9 mouse cellular contexts compared by ENCODE assay signal in the genomic region with DNA sequence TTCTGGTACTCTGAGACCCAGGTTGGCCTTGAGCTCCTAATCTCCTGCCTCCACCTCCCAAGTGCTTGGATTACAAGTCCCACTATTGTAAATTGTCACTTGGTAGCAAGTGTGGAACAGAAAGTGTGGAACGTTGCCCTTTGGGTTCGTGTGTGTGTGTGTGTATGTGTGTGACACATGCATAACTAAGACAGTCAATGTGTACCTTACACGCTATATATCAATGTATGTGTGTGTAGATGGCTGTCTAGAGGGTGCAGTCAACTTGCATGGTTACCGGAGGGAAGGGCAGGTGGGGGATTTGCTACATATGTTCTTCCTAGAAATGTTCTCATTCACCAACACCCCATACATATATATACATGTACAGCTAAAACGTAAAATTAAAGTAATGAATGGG. TPM values are rescaled to one million over a fixed set of nuclear protein-coding genes. Genes with fewer than 3 reads are reported as not detected.
A peak's percentile ranks its signal among the peaks of the same experiment; 100 is the strongest.
DNase-seq lines count a peak whose midpoint lies in the region; ATAC-seq and TF ChIP-seq lines count a peak whose summit lies in the region.
"Had no signal": no experiment of that assay in that cellular context is flagged by ENCODE, and none has a peak within 500 bp of the region (broad histone marks: within the 10 kb centered on the region; RNA-seq: fewer than 3 reads in every experiment).

No protein-coding gene starts in this region.

- no peak for DNase-seq in kidney, adult 9 months
- no peak for DNase-seq in embryonic facial prominence, embryonic 14.5 days (ENCODE audit: low spot score)
- no peak for DNase-seq in hindbrain, postnatal 0 days (ENCODE audit: low spot score)
- DNase-seq in ovary, postnatal 14 days (ENCODE audit: low spot score) = no peak
- no peak for DNase-seq in layer of hippocampus, adult 9-11 months

- no peaks in the 10 kb centered on the region for H3K9me3 ChIP-seq in kidney, embryonic 15.5 days (replicated peaks)
- H3K9me3 ChIP-seq in embryonic facial prominence, embryonic 14.5 days (ENCODE audit: control insufficient read depth, low read length) = 0 out of 2 replicates have a peak, but pooled peaks cover 4% of the 10 kb centered on the region
- H3K9me3 ChIP-seq in hindbrain, postnatal 0 days (ENCODE audit: low read length) = no peaks in the 10 kb centered on the region
- no peaks in the 10 kb centered on the region for H3K9me3 ChIP-seq in midbrain, embryonic 15.5 days

- H3K36me3 ChIP-seq in kidney, embryonic 15.5 days = no peaks in the 10 kb centered on the region
- H3K36me3 ChIP-seq in embryonic facial prominence, embryonic 14.5 days (ENCODE audit: control insufficient read depth, insufficient read depth, low read length) = 0 out of 2 replicates have a peak, but pooled peaks cover 2% of the 10 kb centered on the region
- H3K36me3 ChIP-seq in hindbrain, postnatal 0 days (ENCODE audit: insufficient read depth, low read length) = no peaks in the 10 kb centered on the region
- no peaks in the 10 kb centered on the region for H3K36me3 ChIP-seq in midbrain, embryonic 15.5 days (replicated peaks)

- 0 out of 2 replicates have a peak, but pooled peaks cover 5% of the 10 kb centered on the region for H3K27me3 ChIP-seq in kidney, embryonic 15.5 days
- H3K27me3 ChIP-seq in embryonic facial prominence, embryonic 14.5 days (replicated peaks; ENCODE audit: control insufficient read depth, insufficient read depth, low read length) = no peaks in the 10 kb centered on the region
- no peaks in the 10 kb centered on the region for H3K27me3 ChIP-seq in hindbrain, postnatal 0 days (ENCODE audit: insufficient read depth, low read length)
- no peaks in the 10 kb centered on the region for H3K27me3 ChIP-seq in midbrain, embryonic 15.5 days (replicated peaks)

- H3K9ac ChIP-seq in kidney, embryonic 15.5 days = 0 out of 2 replicates have a peak overlapping the region, but pooled peaks have one; percentile 70
- H3K9ac ChIP-seq in embryonic facial prominence, embryonic 14.5 days (ENCODE audit: low read depth, low read length) = peak overlapping the region; percentile 86
- peak overlapping the region; percentile 80; the same call in 1 of the 2 replicates for H3K9ac ChIP-seq in hindbrain, postnatal 0 days (replicated peaks; ENCODE audit: low read length)
- H3K9ac ChIP-seq in midbrain, embryonic 15.5 days = no peak overlapping the region

- 69% methylated on average over 5 of the region's 5 CpGs for WGBS in kidney, embryonic 15.5 days
- WGBS in embryonic facial prominence, embryonic 14.5 days = 73% methylated on average over 5 of the region's 5 CpGs
- 65% methylated on average over 5 of the region's 5 CpGs for WGBS in hindbrain, postnatal 0 days
- WGBS in midbrain, embryonic 15.5 days = 65% methylated on average over 5 of the region's 5 CpGs

- H3K4me3 ChIP-seq in kidney, embryonic 15.5 days (replicated peaks) = peak overlapping the region; percentile 72
- peak overlapping the region; percentile 70 for H3K4me3 ChIP-seq in embryonic facial prominence, embryonic 14.5 days (ENCODE audit: low read depth, low read length)
- peak overlapping the region; percentile 70 for H3K4me3 ChIP-seq in hindbrain, postnatal 0 days (ENCODE audit: low read length)
- peak overlapping the region; percentile 75 for H3K4me3 ChIP-seq in midbrain, embryonic 15.5 days

- no peak for TF ChIP-seq CTCF in hindbrain, postnatal 0 days (IDR thresholded peaks at IDR 0.05; ENCODE audit: low read depth)

- no peak overlapping the region for H3K27ac ChIP-seq in kidney, embryonic 15.5 days
- no peak overlapping the region for H3K27ac ChIP-seq in embryonic facial prominence, embryonic 14.5 days (replicated peaks; ENCODE audit: low read depth, low read length)
- peak overlapping the region; percentile 80; the same call in 1 of the 2 replicates for H3K27ac ChIP-seq in hindbrain, postnatal 0 days
- no peak overlapping the region for H3K27ac ChIP-seq in midbrain, embryonic 15.5 days

- no peak for ATAC-seq in kidney, embryonic 15.5 days (replicated peaks; ENCODE audit: low FRiP score)
- ATAC-seq in embryonic facial prominence, embryonic 14.5 days (ENCODE audit: low read depth) = no peak
- ATAC-seq in hindbrain, postnatal 0 days = peak; percentile 36; the same call in 1 of the 2 replicates
- peak; percentile 46; the same call in 1 of the 2 replicates for ATAC-seq in midbrain, embryonic 15.5 days (replicated peaks)
- no peak for ATAC-seq in cerebellum, adult (ENCODE audit: insufficient number of reproducible peaks, low FRiP score, low TSS enrichment)

- peak overlapping the region; percentile 99 for H3K4me2 ChIP-seq in kidney, embryonic 15.5 days
- peak overlapping the region; percentile 94 for H3K4me2 ChIP-seq in embryonic facial prominence, embryonic 14.5 days (ENCODE audit: low read depth, low read length)
- H3K4me2 ChIP-seq in hindbrain, postnatal 0 days (ENCODE audit: low read depth, low read length) = peak overlapping the region; percentile 88
- H3K4me2 ChIP-seq in midbrain, embryonic 15.5 days = peak overlapping the region; percentile 91

- peaks cover 12% of the 10 kb centered on the region for H3K4me1 ChIP-seq in kidney, embryonic 15.5 days
- H3K4me1 ChIP-seq in embryonic facial prominence, embryonic 14.5 days (ENCODE audit: control insufficient read depth, insufficient read depth, low read length) = 0 out of 2 replicates have a peak, but pooled peaks cover 2% of the 10 kb centered on the region
- peaks cover 8% of the 10 kb centered on the region; the same call in 1 of the 2 replicates for H3K4me1 ChIP-seq in hindbrain, postnatal 0 days (ENCODE audit: insufficient read depth, low read length)
- H3K4me1 ChIP-seq in midbrain, embryonic 15.5 days = peaks cover 8% of the 10 kb centered on the region

RNA-seq across cellular contexts. Expression of gene Tmc7, which starts 0.4 kb away (rescaled TPM):
- 1.9 and 2.3 TPM in 2 replicates for polyA plus RNA-seq in kidney, embryonic 15.5 days (2015; fragmentation: Nextera tagmentation; extraction: Ambion mirVana)
- 5.9 and 7.2 TPM in 2 replicates for polyA plus RNA-seq in embryonic facial prominence, embryonic 14.5 days (2014; fragmentation: Nextera tagmentation; extraction: Ambion mirVana)
- 11.8 and 14.3 TPM in 2 replicates for total RNA-seq in hindbrain, postnatal 0 days (2014; rRNA removed)
- 4.9 and 5.3 TPM in 2 replicates for polyA plus RNA-seq in hindbrain, postnatal 0 days (2015; fragmentation: Nextera tagmentation; extraction: Ambion mirVana)
- polyA plus RNA-seq in midbrain, embryonic 15.5 days (2015; fragmentation: Nextera tagmentation; extraction: Ambion mirVana) = 6.3 and 7.2 TPM in 2 replicates

RNA-seq across cellular contexts. Expression of gene Tmc5, which starts 12.2 kb away (rescaled TPM):
- polyA plus RNA-seq in kidney, embryonic 15.5 days (2015; fragmentation: Nextera tagmentation; extraction: Ambion mirVana) = 0.13 and 0.37 TPM in 2 replicates
- polyA plus RNA-seq in embryonic facial prominence, embryonic 14.5 days (2014; fragmentation: Nextera tagmentation; extraction: Ambion mirVana) = 0.58 and 1.0 TPM in 2 replicates
- total RNA-seq in hindbrain, postnatal 0 days (2014; rRNA removed) = 0.29 and 0.73 TPM in 2 replicates
- 0.24 and 0.25 TPM in 2 replicates for polyA plus RNA-seq in hindbrain, postnatal 0 days (2015; fragmentation: Nextera tagmentation; extraction: Ambion mirVana)
- 0.15 and 0.19 TPM in 2 replicates for polyA plus RNA-seq in midbrain, embryonic 15.5 days (2015; fragmentation: Nextera tagmentation; extraction: Ambion mirVana)
- total RNA-seq: neutrophil, adult 5-6 weeks had no signal

RNA-seq across cellular contexts. Expression of gene Coq7, which starts 51.8 kb away (rescaled TPM):
- 136 and 137 TPM in 2 replicates for polyA plus RNA-seq in kidney, embryonic 15.5 days (2015; fragmentation: Nextera tagmentation; extraction: Ambion mirVana)
- 98.7 and 100 TPM in 2 replicates for polyA plus RNA-seq in embryonic facial prominence, embryonic 14.5 days (2014; fragmentation: Nextera tagmentation; extraction: Ambion mirVana)
- total RNA-seq in hindbrain, postnatal 0 days (2014; rRNA removed) = 32.0 and 35.8 TPM in 2 replicates
- 154 and 157 TPM in 2 replicates for polyA plus RNA-seq in hindbrain, postnatal 0 days (2015; fragmentation: Nextera tagmentation; extraction: Ambion mirVana)
- polyA plus RNA-seq in midbrain, embryonic 15.5 days (2015; fragmentation: Nextera tagmentation; extraction: Ambion mirVana) = 85.8 and 88.2 TPM in 2 replicates

Comparison
In these comparisons a context has a peak if more than half of its experiments do, and no peak if none do; other contexts are left out.
1. ATAC-seq: peak in hindbrain, postnatal 0 days (single experiment) and midbrain, embryonic 15.5 days (single experiment); none in kidney, embryonic 15.5 days (single experiment), embryonic facial prominence, embryonic 14.5 days (single experiment) and cerebellum, adult (single experiment).
2. Peak in every context shown above with its lines, with median percentiles within 50 percentile points of each other: H3K4me2 ChIP-seq and H3K4me3 ChIP-seq.